Mouse (Mus musculus): ENCODE results near the gene Sla2. TPM values are rescaled to one million over a fixed set of nuclear protein-coding genes. Genes with fewer than 3 reads are reported as not detected.
"Not testable (repeated sequence)": the region's sequence is repeated elsewhere in the genome, so short reads cannot be mapped to it uniquely, and the experiment has no call there.

Gene Sla2
- polyA plus RNA-seq, 1 experiment from 2014 or later = 0.22 TPM

- no peaks in the 10 kb centered on the region for H3K4me1 ChIP-seq (ENCODE audit: control insufficient read depth, insufficient read depth, low read length)
- H3K27ac ChIP-seq (ENCODE audit: low read length) = no peak overlapping the region
- H3K4me2 ChIP-seq (replicated peaks; ENCODE audit: low read depth, low read length) = no peak overlapping the region
- 65% methylated on average over 5 of the region's 5 CpGs for WGBS
- H3K4me3 ChIP-seq (ENCODE audit: low read depth, low read length) = no peak overlapping the region
- H3K9me3 ChIP-seq (ENCODE audit: control insufficient read depth, low read depth, low read length) = no peaks in the 10 kb centered on the region
- H3K36me3 ChIP-seq (ENCODE audit: control insufficient read depth, insufficient read depth, low read length) = no peaks in the 10 kb centered on the region
- H3K9ac ChIP-seq (replicated peaks; ENCODE audit: low read depth, low read length) = no peak overlapping the region
- ATAC-seq (ENCODE audit: insufficient number of reproducible peaks, insufficient read depth, low FRiP score, low read depth) = no peak
- H3K27me3 ChIP-seq (ENCODE audit: control insufficient read depth, insufficient read depth, low read length) = no peaks in the 10 kb centered on the region
Observed at GRCm38 (mm10) chr2:156913191-156913590, 26.2 kb upstream of the Sla2 start.

GRCm38 (mm10) chr2:156905931-156906330 is 18.9 kb upstream of the Sla2 start:
- H3K9ac ChIP-seq (replicated peaks; ENCODE audit: low read depth, low read length); H3K9me3 ChIP-seq (ENCODE audit: control insufficient read depth, low read depth, low read length); H3K4me2 ChIP-seq (replicated peaks; ENCODE audit: low read depth, low read length); H3K36me3 ChIP-seq (ENCODE audit: control insufficient read depth, insufficient read depth, low read length); H3K27ac ChIP-seq (ENCODE audit: low read length); H3K4me3 ChIP-seq (ENCODE audit: low read depth, low read length); H3K27me3 ChIP-seq (ENCODE audit: control insufficient read depth, insufficient read depth, low read length); ATAC-seq (ENCODE audit: insufficient number of reproducible peaks, insufficient read depth, low FRiP score, low read depth); H3K4me1 ChIP-seq (ENCODE audit: control insufficient read depth, insufficient read depth, low read length): not testable (repeated sequence)
- WGBS = 30% methylated on average over 4 of the region's 4 CpGs

- Histone ChIP-seq H3K9ac (replicated peaks; ENCODE audit: low read depth, low read length) (no peak overlapping the region), H3K27me3 (ENCODE audit: control insufficient read depth, insufficient read depth, low read length) (no peaks in the 10 kb centered on the region), H3K9me3 (ENCODE audit: control insufficient read depth, low read depth, low read length) (no peaks in the 10 kb centered on the region), H3K36me3 (ENCODE audit: control insufficient read depth, insufficient read depth, low read length) (no peaks in the 10 kb centered on the region), H3K4me3 (ENCODE audit: low read depth, low read length) (no peak overlapping the region), H3K4me1 (ENCODE audit: control insufficient read depth, insufficient read depth, low read length) (no peaks in the 10 kb centered on the region), H3K4me2 (replicated peaks; ENCODE audit: low read depth, low read length) (no peak overlapping the region), H3K27ac (ENCODE audit: low read length) (no peak overlapping the region)
- no peak for ATAC-seq (ENCODE audit: insufficient number of reproducible peaks, insufficient read depth, low FRiP score, low read depth)
- 20% methylated on average over 6 of the region's 6 CpGs for WGBS
Observed at GRCm38 (mm10) chr2:156904976-156905717, 18.2 kb upstream of the Sla2 start.

GRCm38 (mm10) chr2:156903367-156903766 is 16.4 kb upstream of the Sla2 start:
- WGBS = 23% methylated on average over 2 of the region's 2 CpGs
- Histone ChIP-seq H3K36me3 (ENCODE audit: control insufficient read depth, insufficient read depth, low read length) (no peaks in the 10 kb centered on the region), H3K4me2 (replicated peaks; ENCODE audit: low read depth, low read length) (no peak overlapping the region), H3K9ac (replicated peaks; ENCODE audit: low read depth, low read length) (no peak overlapping the region), H3K27ac (ENCODE audit: low read length) (no peak overlapping the region), H3K27me3 (ENCODE audit: control insufficient read depth, insufficient read depth, low read length) (no peaks in the 10 kb centered on the region), H3K4me3 (ENCODE audit: low read depth, low read length) (no peak overlapping the region), H3K4me1 (ENCODE audit: control insufficient read depth, insufficient read depth, low read length) (no peaks in the 10 kb centered on the region), H3K9me3 (ENCODE audit: control insufficient read depth, low read depth, low read length) (no peaks in the 10 kb centered on the region)
- no peak for ATAC-seq (ENCODE audit: insufficient number of reproducible peaks, insufficient read depth, low FRiP score, low read depth)

GRCm38 (mm10) chr2:156902411-156902810 is 15.4 kb upstream of the Sla2 start:
- H3K27me3 ChIP-seq (ENCODE audit: control insufficient read depth, insufficient read depth, low read length); H3K4me3 ChIP-seq (ENCODE audit: low read depth, low read length); H3K9ac ChIP-seq (replicated peaks; ENCODE audit: low read depth, low read length); H3K4me2 ChIP-seq (replicated peaks; ENCODE audit: low read depth, low read length); ATAC-seq (ENCODE audit: insufficient number of reproducible peaks, insufficient read depth, low FRiP score, low read depth); H3K36me3 ChIP-seq (ENCODE audit: control insufficient read depth, insufficient read depth, low read length); H3K9me3 ChIP-seq (ENCODE audit: control insufficient read depth, low read depth, low read length); H3K4me1 ChIP-seq (ENCODE audit: control insufficient read depth, insufficient read depth, low read length); H3K27ac ChIP-seq (ENCODE audit: low read length): not testable (repeated sequence)
- WGBS = 82% methylated on average over 4 of the region's 4 CpGs

GRCm38 (mm10) chr2:156901883-156902282 is 14.9 kb upstream of the Sla2 start:
- no peaks in the 10 kb centered on the region for H3K4me1 ChIP-seq (ENCODE audit: control insufficient read depth, insufficient read depth, low read length)
- H3K27me3 ChIP-seq (ENCODE audit: control insufficient read depth, insufficient read depth, low read length) = no peaks in the 10 kb centered on the region
- no peak overlapping the region for H3K4me3 ChIP-seq (ENCODE audit: low read depth, low read length)
- H3K9me3 ChIP-seq (ENCODE audit: control insufficient read depth, low read depth, low read length) = no peaks in the 10 kb centered on the region
- H3K27ac ChIP-seq (ENCODE audit: low read length) = no peak overlapping the region
- 64% methylated on average over 6 of the region's 6 CpGs for WGBS
- ATAC-seq (ENCODE audit: insufficient number of reproducible peaks, insufficient read depth, low FRiP score, low read depth) = no peak
- H3K9ac ChIP-seq (replicated peaks; ENCODE audit: low read depth, low read length) = no peak overlapping the region
- no peaks in the 10 kb centered on the region for H3K36me3 ChIP-seq (ENCODE audit: control insufficient read depth, insufficient read depth, low read length)
- no peak overlapping the region for H3K4me2 ChIP-seq (replicated peaks; ENCODE audit: low read depth, low read length)

- Histone ChIP-seq H3K9me3 (ENCODE audit: control insufficient read depth, low read depth, low read length) (no peaks in the 10 kb centered on the region), H3K27me3 (ENCODE audit: control insufficient read depth, insufficient read depth, low read length) (no peaks in the 10 kb centered on the region), H3K4me1 (ENCODE audit: control insufficient read depth, insufficient read depth, low read length) (no peaks in the 10 kb centered on the region), H3K4me2 (replicated peaks; ENCODE audit: low read depth, low read length) (no peak overlapping the region), H3K36me3 (ENCODE audit: control insufficient read depth, insufficient read depth, low read length) (no peaks in the 10 kb centered on the region), H3K4me3 (ENCODE audit: low read depth, low read length) (no peak overlapping the region), H3K27ac (ENCODE audit: low read length) (no peak overlapping the region), H3K9ac (replicated peaks; ENCODE audit: low read depth, low read length) (no peak overlapping the region)
- ATAC-seq (ENCODE audit: insufficient number of reproducible peaks, insufficient read depth, low FRiP score, low read depth) = no peak
- 75% methylated on average over 2 of the region's 2 CpGs for WGBS
Observed at GRCm38 (mm10) chr2:156901344-156901743, 14.4 kb upstream of the Sla2 start.

GRCm38 (mm10) chr2:156899184-156899583 is 12.2 kb upstream of the Sla2 start:
- Histone ChIP-seq H3K9me3 (ENCODE audit: control insufficient read depth, low read depth, low read length) (no peaks in the 10 kb centered on the region), H3K27ac (ENCODE audit: low read length) (no peak overlapping the region), H3K36me3 (ENCODE audit: control insufficient read depth, insufficient read depth, low read length) (no peaks in the 10 kb centered on the region), H3K4me1 (ENCODE audit: control insufficient read depth, insufficient read depth, low read length) (no peaks in the 10 kb centered on the region), H3K4me3 (ENCODE audit: low read depth, low read length) (no peak overlapping the region), H3K9ac (replicated peaks; ENCODE audit: low read depth, low read length) (no peak overlapping the region), H3K27me3 (ENCODE audit: control insufficient read depth, insufficient read depth, low read length) (no peaks in the 10 kb centered on the region), H3K4me2 (replicated peaks; ENCODE audit: low read depth, low read length) (no peak overlapping the region)
- ATAC-seq (ENCODE audit: insufficient number of reproducible peaks, insufficient read depth, low FRiP score, low read depth) = no peak
- WGBS = 56% methylated on average over 4 of the region's 4 CpGs

GRCm38 (mm10) chr2:156898374-156898773 is 11.4 kb upstream of the Sla2 start:
- H3K4me2 ChIP-seq (replicated peaks; ENCODE audit: low read depth, low read length) = no peak overlapping the region
- H3K27ac ChIP-seq (ENCODE audit: low read length) = no peak overlapping the region
- no peak overlapping the region for H3K4me3 ChIP-seq (ENCODE audit: low read depth, low read length)
- 63% methylated on average over 4 of the region's 4 CpGs for WGBS
- no peak for ATAC-seq (ENCODE audit: insufficient number of reproducible peaks, insufficient read depth, low FRiP score, low read depth)
- H3K4me1 ChIP-seq (ENCODE audit: control insufficient read depth, insufficient read depth, low read length) = no peaks in the 10 kb centered on the region
- H3K36me3 ChIP-seq (ENCODE audit: control insufficient read depth, insufficient read depth, low read length) = no peaks in the 10 kb centered on the region
- H3K27me3 ChIP-seq (ENCODE audit: control insufficient read depth, insufficient read depth, low read length) = no peaks in the 10 kb centered on the region
- H3K9me3 ChIP-seq (ENCODE audit: control insufficient read depth, low read depth, low read length) = no peaks in the 10 kb centered on the region
- H3K9ac ChIP-seq (replicated peaks; ENCODE audit: low read depth, low read length) = no peak overlapping the region

Data from stomach, embryonic 14.5 days (tissue).